Mouse (Mus musculus) G1E (cell line): ENCODE measurements around the gene Rps23.

Experiments
- CTCF ChIP-seq: IDR thresholded peaks from 2 replicates; pipeline ENCODE4 v1.5.1; 2012; ENCODE audit warnings: low read depth, low read length, inconsistent platforms, mixed read lengths
- TAL1 ChIP-seq: conservative IDR thresholded peaks from 2 replicates; pipeline ENCODE4 v1.6.1; 2012; ENCODE audit warnings: low read depth, low read length, inconsistent platforms, mixed read lengths

DNA sequence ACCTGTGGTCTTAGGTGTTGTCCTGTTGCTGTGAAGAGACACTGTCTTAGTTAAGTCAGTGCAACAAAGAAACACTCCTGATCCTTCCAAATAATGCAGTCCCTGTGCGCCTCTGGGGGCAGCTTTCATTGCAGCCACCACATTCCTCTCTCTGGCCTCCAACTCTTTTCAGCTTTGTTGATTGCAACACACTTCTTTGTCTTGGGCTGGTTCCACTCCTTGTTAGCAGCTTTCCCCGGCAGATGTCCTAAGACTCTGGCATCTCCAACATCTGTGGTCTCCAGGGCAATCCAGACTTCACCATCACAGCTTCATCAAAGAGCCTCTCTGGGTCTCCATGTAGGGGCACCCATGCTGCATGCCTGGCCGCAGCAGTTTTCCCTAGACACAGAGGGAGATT is 10.5 kb downstream of the Rps23 start:
- TF ChIP-seq CTCF (no peak), TAL1 (no peak)
